Comparison of ENCODE assay signal across 19 mouse cellular contexts in the genomic region with DNA sequence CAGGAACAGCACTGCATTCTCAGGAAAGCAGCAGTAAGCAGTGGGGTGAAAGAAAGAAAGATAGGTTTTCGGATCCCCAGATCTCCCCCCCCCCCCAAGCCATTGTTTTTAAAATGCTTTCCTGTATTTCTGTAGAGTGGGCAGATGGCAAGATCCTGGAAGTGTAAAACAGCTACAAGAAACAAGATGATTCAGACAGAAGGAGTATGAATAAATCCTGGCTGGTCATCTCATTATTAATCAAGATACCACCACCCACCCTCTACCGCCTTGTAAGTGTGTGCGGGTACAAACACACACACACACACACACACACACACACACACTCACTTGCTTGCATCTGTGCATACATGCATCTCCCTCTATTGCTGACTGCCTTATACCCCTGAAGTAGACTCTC.
DNase-seq lines count a peak whose midpoint lies in the region; ATAC-seq and TF ChIP-seq lines count a peak whose summit lies in the region.
"Had no signal": no experiment of that assay in that cellular context is flagged by ENCODE, and none has a peak within 500 bp of the region (broad histone marks: within the 10 kb centered on the region; RNA-seq: fewer than 3 reads in every experiment).

No protein-coding gene starts in this region.

- no peak overlapping the region for H3K9ac ChIP-seq in forebrain, embryonic 13.5 days
- H3K9ac ChIP-seq in forebrain, embryonic 12.5 days: no peak overlapping the region
- no peak overlapping the region for H3K9ac ChIP-seq in midbrain, postnatal 0 days (replicated peaks; ENCODE audit: low read length, poor library complexity, severe bottlenecking)
- no peak overlapping the region for H3K9ac ChIP-seq in liver, postnatal 0 days (replicated peaks)
- H3K9ac ChIP-seq: hindbrain, embryonic 14.5 days; neural tube, embryonic 13.5 days had no signal

- H3K36me3 ChIP-seq in forebrain, embryonic 13.5 days (ENCODE audit: poor library complexity, severe bottlenecking): no peaks in the 10 kb centered on the region
- H3K36me3 ChIP-seq in forebrain, embryonic 12.5 days (replicated peaks): no peaks in the 10 kb centered on the region
- H3K36me3 ChIP-seq in midbrain, embryonic 10.5 days: no peaks in the 10 kb centered on the region
- no peaks in the 10 kb centered on the region for H3K36me3 ChIP-seq in midbrain, postnatal 0 days (ENCODE audit: insufficient read depth, low read length)
- H3K36me3 ChIP-seq in liver, postnatal 0 days (replicated peaks; ENCODE audit: insufficient read depth, low read length): no peaks in the 10 kb centered on the region
- H3K36me3 ChIP-seq: limb, embryonic 10.5 days; neural tube, embryonic 13.5 days had no signal

- H3K9me3 ChIP-seq in forebrain, embryonic 13.5 days (replicated peaks): no peaks in the 10 kb centered on the region
- no peaks in the 10 kb centered on the region for H3K9me3 ChIP-seq in forebrain, embryonic 12.5 days
- H3K9me3 ChIP-seq in midbrain, embryonic 10.5 days (replicated peaks): no peaks in the 10 kb centered on the region
- H3K9me3 ChIP-seq in midbrain, postnatal 0 days (ENCODE audit: low read length): no peaks in the 10 kb centered on the region
- H3K9me3 ChIP-seq in liver, postnatal 0 days (ENCODE audit: low read length): no peaks in the 10 kb centered on the region
- H3K9me3 ChIP-seq: limb, embryonic 10.5 days; neural tube, embryonic 13.5 days had no signal

- peak; percentile 32 for ATAC-seq in forebrain, embryonic 13.5 days
- ATAC-seq in forebrain, embryonic 12.5 days (ENCODE audit: low FRiP score): no peak; the same call in 1 of the 2 replicates
- no peak for ATAC-seq in midbrain, postnatal 0 days (ENCODE audit: low FRiP score)
- ATAC-seq in liver, postnatal 0 days: no peak

- peaks cover 15% of the 10 kb centered on the region; the same call in 1 of the 2 replicates for H3K4me1 ChIP-seq in forebrain, embryonic 13.5 days
- H3K4me1 ChIP-seq in forebrain, embryonic 12.5 days: peaks cover 42% of the 10 kb centered on the region
- H3K4me1 ChIP-seq in midbrain, embryonic 10.5 days: peaks cover 59% of the 10 kb centered on the region
- 0 out of 2 replicates have a peak, but pooled peaks cover 4% of the 10 kb centered on the region for H3K4me1 ChIP-seq in midbrain, postnatal 0 days (ENCODE audit: insufficient read depth, low read length)
- peaks cover 24% of the 10 kb centered on the region for H3K4me1 ChIP-seq in liver, postnatal 0 days (ENCODE audit: insufficient read depth)

- TF ChIP-seq POLR2A in brain, embryonic 14.5 days (IDR thresholded peaks at IDR 0.05; ENCODE audit: borderline replicate concordance, extremely low read depth, insufficient read depth, insufficient read length, poor library complexity, severe bottlenecking): no peak

- DNase-seq in midbrain, embryonic 10.5 days (ENCODE audit: low spot score): no peak
- DNase-seq in midbrain, postnatal 0 days (ENCODE audit: low spot score): no peak
- peak; percentile 26 for DNase-seq in brain, embryonic 14.5 days (ENCODE audit: low read depth)
- DNase-seq in liver, postnatal 0 days: no peak
- DNase-seq in cerebellum, adult 11 months: no peak
- DNase-seq in cerebellum, adult 8-10 months: no peak
- DNase-seq: adrenal gland, postnatal 25 days; cerebellum, postnatal 10 days; gastrocnemius, postnatal 25 days; kidney, adult 18-20 months; kidney, postnatal 10 days; lung, adult 2 months; right cerebral cortex, postnatal 25 days had no signal

- 66% methylated on average over 3 of the region's 3 CpGs for WGBS in forebrain, embryonic 13.5 days
- WGBS in forebrain, embryonic 12.5 days: 68% methylated on average over 3 of the region's 3 CpGs
- 68% methylated on average over 3 of the region's 3 CpGs for WGBS in midbrain, embryonic 10.5 days
- 73% methylated on average over 3 of the region's 3 CpGs for WGBS in midbrain, postnatal 0 days
- WGBS in liver, postnatal 0 days (ENCODE audit: insufficient replicate concordance): 53% methylated on average over 3 of the region's 3 CpGs

- H3K4me2 ChIP-seq in forebrain, embryonic 13.5 days: no peak overlapping the region
- H3K4me2 ChIP-seq in forebrain, embryonic 12.5 days: no peak overlapping the region
- H3K4me2 ChIP-seq in midbrain, postnatal 0 days (ENCODE audit: low read depth, low read length, poor library complexity, severe bottlenecking): no peak overlapping the region
- peak overlapping the region; percentile 64 for H3K4me2 ChIP-seq in liver, postnatal 0 days (ENCODE audit: low read depth, low read length)
- H3K4me2 ChIP-seq: hindbrain, embryonic 14.5 days; neural tube, embryonic 13.5 days had no signal

- H3K27me3 ChIP-seq in forebrain, embryonic 13.5 days: no peaks in the 10 kb centered on the region
- H3K27me3 ChIP-seq in forebrain, embryonic 12.5 days: no peaks in the 10 kb centered on the region
- peaks cover 16% of the 10 kb centered on the region for H3K27me3 ChIP-seq in midbrain, embryonic 10.5 days (ENCODE audit: low read depth, poor library complexity, severe bottlenecking)
- H3K27me3 ChIP-seq in midbrain, postnatal 0 days (ENCODE audit: insufficient read depth, low read length): no peaks in the 10 kb centered on the region
- no peaks in the 10 kb centered on the region for H3K27me3 ChIP-seq in liver, postnatal 0 days (ENCODE audit: insufficient read depth, low read length)
- H3K27me3 ChIP-seq: neural tube, embryonic 13.5 days had no signal

- H3K27ac ChIP-seq in forebrain, embryonic 13.5 days: no peak overlapping the region
- H3K27ac ChIP-seq in forebrain, embryonic 12.5 days: no peak overlapping the region
- peak overlapping the region; percentile 52; the same call in 1 of the 2 replicates for H3K27ac ChIP-seq in midbrain, embryonic 10.5 days (replicated peaks)
- no peak overlapping the region for H3K27ac ChIP-seq in midbrain, postnatal 0 days (ENCODE audit: low read depth, low read length)
- peak overlapping the region; percentile 82 for H3K27ac ChIP-seq in liver, postnatal 0 days (ENCODE audit: low read depth)
- H3K27ac ChIP-seq: hindbrain, embryonic 14.5 days; left cerebral cortex, adult 2 months; limb, embryonic 10.5 days; neural tube, embryonic 13.5 days had no signal

- H3K4me3 ChIP-seq in forebrain, embryonic 13.5 days: no peak overlapping the region
- H3K4me3 ChIP-seq in forebrain, embryonic 12.5 days (replicated peaks): no peak overlapping the region
- no peak overlapping the region for H3K4me3 ChIP-seq in midbrain, embryonic 10.5 days
- no peak overlapping the region for H3K4me3 ChIP-seq in midbrain, postnatal 0 days (ENCODE audit: low read depth, low read length)
- H3K4me3 ChIP-seq in liver, postnatal 0 days (ENCODE audit: low read depth, low read length): no peak overlapping the region
- H3K4me3 ChIP-seq: left cerebral cortex, adult 2 months; limb, embryonic 10.5 days; neural tube, embryonic 13.5 days had no signal

- no peak for TF ChIP-seq CTCF in midbrain, postnatal 0 days (IDR thresholded peaks at IDR 0.05)
- TF ChIP-seq CTCF in brain, embryonic 14.5 days (IDR thresholded peaks at IDR 0.05; ENCODE audit: borderline replicate concordance, extremely low read depth, insufficient read depth, insufficient read length): no peak
- no peak for TF ChIP-seq CTCF in liver, postnatal 0 days (IDR thresholded peaks at IDR 0.05; ENCODE audit: low read depth)

- TF ChIP-seq EP300 in liver, postnatal 0 days (IDR thresholded peaks at IDR 0.05; ENCODE audit: low read depth): no peak

Comparison
In these comparisons a context has a peak if more than half of its experiments do, and no peak if none do; other contexts are left out.
1. H3K27ac ChIP-seq: peak in midbrain, embryonic 10.5 days (single experiment) and liver, postnatal 0 days (single experiment); none in forebrain, embryonic 13.5 days (single experiment), forebrain, embryonic 12.5 days (single experiment) and midbrain, postnatal 0 days (single experiment).